9 mouse cellular contexts compared by ENCODE assay signal in genomic region chr3:52197982-52198750, GRCm38 (mm10).
DNase-seq lines count a peak whose midpoint lies in the region; ATAC-seq and TF ChIP-seq lines count a peak whose summit lies in the region.
"Had no signal": no experiment of that assay in that cellular context is flagged by ENCODE, and none has a peak within 500 bp of the region (broad histone marks: within the 10 kb centered on the region; RNA-seq: fewer than 3 reads in every experiment).

No protein-coding gene starts in this region.

- H3K36me3 ChIP-seq in heart, embryonic 11.5 days (ENCODE audit: control insufficient read depth, insufficient read depth, low read length), result no peaks in the 10 kb centered on the region
- H3K36me3 ChIP-seq: embryonic facial prominence, embryonic 13.5 days had no signal

- H3K4me3 ChIP-seq in cerebellum, adult 2 months (replicated peaks; ENCODE audit: insufficient read depth, low read depth, low read length), result peak overlapping the region; percentile 8
- H3K4me3 ChIP-seq in heart, embryonic 11.5 days (ENCODE audit: low read depth, low read length), result no peak overlapping the region
- H3K4me3 ChIP-seq in lung, adult 2 months (replicated peaks; ENCODE audit: extremely low read depth, low read depth, low read length), result peak overlapping the region; percentile 72
- H3K4me3 ChIP-seq: embryonic facial prominence, embryonic 13.5 days had no signal

- H3K4me2 ChIP-seq in heart, embryonic 11.5 days, result peak overlapping the region; percentile 52

- H3K9me3 ChIP-seq in heart, embryonic 11.5 days (replicated peaks; ENCODE audit: control insufficient read depth, low read length), result no peaks in the 10 kb centered on the region
- H3K9me3 ChIP-seq: embryonic facial prominence, embryonic 13.5 days had no signal

- peak; percentile 22 for DNase-seq in spleen, adult 12 weeks (ENCODE audit: low spot score)
- no peak for DNase-seq in spleen, postnatal 4 days (ENCODE audit: low spot score in 2 of 2)
- DNase-seq in cerebellum, adult 2 months, result peak; percentile 58 to 75
- peak; percentile 37 to 63 for DNase-seq in kidney, postnatal 25 days
- DNase-seq in lung, adult 2 months, result peak; percentile 55
- peak; percentile 24 to 34 for DNase-seq in spleen, adult 18-20 months
- DNase-seq in ovary, postnatal 14 days (ENCODE audit: low spot score), result no peak

- no peak overlapping the region for H3K9ac ChIP-seq in heart, embryonic 11.5 days (ENCODE audit: low read depth, low read length)
- H3K9ac ChIP-seq: embryonic facial prominence, embryonic 13.5 days had no signal

- no peak for TF ChIP-seq POLR2A in cerebellum, adult 2 months (IDR thresholded peaks at IDR 0.05; ENCODE audit: borderline replicate concordance, insufficient read depth, low read length)
- TF ChIP-seq POLR2A in lung, adult 2 months (IDR thresholded peaks at IDR 0.05; ENCODE audit: borderline replicate concordance, extremely low read depth, low read depth, low read length), result peak; percentile 12; the same call in 1 of the 2 replicates

- peaks cover 5% of the 10 kb centered on the region for H3K4me1 ChIP-seq in cerebellum, adult 2 months (ENCODE audit: control insufficient read depth, insufficient read depth, low read length)
- H3K4me1 ChIP-seq in heart, embryonic 11.5 days (ENCODE audit: control insufficient read depth, insufficient read depth, low read length), result peaks cover 18% of the 10 kb centered on the region
- H3K4me1 ChIP-seq in lung, adult 2 months (ENCODE audit: control insufficient read depth, insufficient read depth, low read length), result peaks cover 3% of the 10 kb centered on the region; the same call in 1 of the 2 replicates

- no peak for TF ChIP-seq CTCF in cerebellum, adult 2 months (IDR thresholded peaks at IDR 0.05; ENCODE audit: borderline replicate concordance, insufficient read depth, low read depth, low read length)
- no peak for TF ChIP-seq CTCF in lung, adult 2 months (IDR thresholded peaks at IDR 0.05; ENCODE audit: insufficient read depth, low read length)

- ATAC-seq in heart, embryonic 11.5 days (replicated peaks; ENCODE audit: insufficient number of reproducible peaks, low FRiP score, low TSS enrichment), result no peak

- 77% methylated on average over 23 of the region's 23 CpGs for WGBS in cerebellum, adult 2 months
- WGBS in heart, embryonic 11.5 days (ENCODE audit: insufficient replicate concordance), result 52% methylated on average over 23 of the region's 23 CpGs
- 35% methylated on average over 23 of the region's 23 CpGs for whole genome bisulfite sequencing in lung, adult 2 months

- H3K27me3 ChIP-seq in cerebellum, adult 2 months (ENCODE audit: control insufficient read depth, insufficient read depth, low read length), result no peaks in the 10 kb centered on the region
- no peaks in the 10 kb centered on the region for H3K27me3 ChIP-seq in heart, embryonic 11.5 days (ENCODE audit: control insufficient read depth, insufficient read depth, low read length)
- H3K27me3 ChIP-seq: embryonic facial prominence, embryonic 13.5 days had no signal

- no peak overlapping the region for H3K27ac ChIP-seq in cerebellum, adult 2 months (ENCODE audit: insufficient read depth, low read length)
- no peak overlapping the region for H3K27ac ChIP-seq in heart, embryonic 11.5 days (ENCODE audit: low read depth, low read length)
- H3K27ac ChIP-seq: embryonic facial prominence, embryonic 13.5 days had no signal

Comparison
In these comparisons a context has a peak if more than half of its experiments do, and no peak if none do; other contexts are left out.
1. DNase-seq: peak in spleen, adult 12 weeks (single experiment), cerebellum, adult 2 months (2 of 2), kidney, postnatal 25 days (2 of 2), lung, adult 2 months (single experiment) and spleen, adult 18-20 months (2 of 2); none in spleen, postnatal 4 days (0 of 2) and ovary, postnatal 14 days (single experiment).